Mouse (Mus musculus): Measurements from ENCODE around the gene Wdr31. TPM values are rescaled to one million over a fixed set of nuclear protein-coding genes. Genes with fewer than 3 reads are reported as not detected.
A peak's percentile ranks its signal among the peaks of the same experiment; 100 is the strongest.

The Wdr31 gene
- total and polyA plus RNA-seq, 2 experiments from 2014 or later = 13.1 to 25.9 TPM

- Histone ChIP-seq H3K4me2 (ENCODE audit: low read depth, low read length, poor library complexity, severe bottlenecking) (no peak overlapping the region), H3K9ac (replicated peaks; ENCODE audit: low read length, poor library complexity, severe bottlenecking) (no peak overlapping the region), H3K27ac (ENCODE audit: low read depth, low read length) (no peak overlapping the region), H3K9me3 (ENCODE audit: low read length) (no peaks in the 10 kb centered on the region), H3K27me3 (ENCODE audit: insufficient read depth, low read length) (no peaks in the 10 kb centered on the region), H3K4me3 (ENCODE audit: low read depth, low read length) (no peak overlapping the region), H3K4me1 (ENCODE audit: insufficient read depth, low read length) (no peaks in the 10 kb centered on the region), H3K36me3 (ENCODE audit: insufficient read depth, low read length) (peaks cover 24% of the 10 kb centered on the region)
- DNase-seq (ENCODE audit: low spot score) = peak; percentile 27
- TF ChIP-seq CTCF (IDR thresholded peaks at IDR 0.05) = peak; percentile 67
- 66% methylated on average over 5 of the region's 5 CpGs for WGBS
- ATAC-seq (ENCODE audit: low FRiP score) = peak; percentile 55; the same call in 1 of the 2 replicates
These were observed 15.7 kb downstream of the Wdr31 start for GRCm38 (mm10) chr4:62454995-62455394.

GRCm38 (mm10) chr4:62440986-62441385 is 29.7 kb downstream of the Wdr31 start:
- no peak overlapping the region for H3K27ac ChIP-seq (ENCODE audit: low read depth, low read length)
- TF ChIP-seq CTCF (IDR thresholded peaks at IDR 0.05) = no peak
- no peak overlapping the region for H3K4me3 ChIP-seq (ENCODE audit: low read depth, low read length)
- no peaks in the 10 kb centered on the region for H3K27me3 ChIP-seq (ENCODE audit: insufficient read depth, low read length)
- H3K9me3 ChIP-seq (ENCODE audit: low read length) = no peaks in the 10 kb centered on the region
- DNase-seq (ENCODE audit: low spot score) (no peak), ATAC-seq (ENCODE audit: low FRiP score) (no peak)
- no peak overlapping the region for H3K9ac ChIP-seq (replicated peaks; ENCODE audit: low read length, poor library complexity, severe bottlenecking)
- no peak overlapping the region for H3K4me2 ChIP-seq (ENCODE audit: low read depth, low read length, poor library complexity, severe bottlenecking)
- WGBS = 86% methylated on average over 4 of the region's 4 CpGs
- no peaks in the 10 kb centered on the region for H3K4me1 ChIP-seq (ENCODE audit: insufficient read depth, low read length)
- H3K36me3 ChIP-seq (ENCODE audit: insufficient read depth, low read length) = no peaks in the 10 kb centered on the region

- Histone ChIP-seq H3K9ac (replicated peaks; ENCODE audit: low read length, poor library complexity, severe bottlenecking) (no peak overlapping the region), H3K27me3 (ENCODE audit: insufficient read depth, low read length) (no peaks in the 10 kb centered on the region), H3K4me2 (ENCODE audit: low read depth, low read length, poor library complexity, severe bottlenecking) (no peak overlapping the region), H3K4me1 (ENCODE audit: insufficient read depth, low read length) (no peaks in the 10 kb centered on the region), H3K36me3 (ENCODE audit: insufficient read depth, low read length) (no peaks in the 10 kb centered on the region), H3K9me3 (ENCODE audit: low read length) (no peaks in the 10 kb centered on the region), H3K4me3 (ENCODE audit: low read depth, low read length) (no peak overlapping the region), H3K27ac (ENCODE audit: low read depth, low read length) (no peak overlapping the region)
- no peak for TF ChIP-seq CTCF (IDR thresholded peaks at IDR 0.05)
- ATAC-seq (ENCODE audit: low FRiP score) (no peak), DNase-seq (ENCODE audit: low spot score) (no peak)
- WGBS = 68% methylated on average over 4 of the region's 4 CpGs
These were observed 30.2 kb downstream of the Wdr31 start for GRCm38 (mm10) chr4:62440544-62440943.

GRCm38 (mm10) chr4:62439793-62440192 is 30.9 kb downstream of the Wdr31 start:
- no peak overlapping the region for H3K27ac ChIP-seq (ENCODE audit: low read depth, low read length)

GRCm38 (mm10) chr4:62437871-62438270 is 32.8 kb downstream of the Wdr31 start:
- H3K36me3 ChIP-seq (ENCODE audit: insufficient read depth, low read length) = no peaks in the 10 kb centered on the region
- H3K27ac ChIP-seq (ENCODE audit: low read depth, low read length) = no peak overlapping the region
- H3K9me3 ChIP-seq (ENCODE audit: low read length) = no peaks in the 10 kb centered on the region
- H3K9ac ChIP-seq (replicated peaks; ENCODE audit: low read length, poor library complexity, severe bottlenecking) = no peak overlapping the region
- WGBS = 87% methylated on average over 7 of the region's 7 CpGs
- no peak overlapping the region for H3K4me2 ChIP-seq (ENCODE audit: low read depth, low read length, poor library complexity, severe bottlenecking)
- no peak for TF ChIP-seq CTCF (IDR thresholded peaks at IDR 0.05)
- DNase-seq (ENCODE audit: low spot score) = no peak
- no peaks in the 10 kb centered on the region for H3K4me1 ChIP-seq (ENCODE audit: insufficient read depth, low read length)
- ATAC-seq (ENCODE audit: low FRiP score) = no peak
- no peaks in the 10 kb centered on the region for H3K27me3 ChIP-seq (ENCODE audit: insufficient read depth, low read length)
- H3K4me3 ChIP-seq (ENCODE audit: low read depth, low read length) = no peak overlapping the region

More at GRCm38 (mm10) chr4:62439793-62440192, 30.9 kb downstream of the Wdr31 start:
- Histone ChIP-seq H3K36me3 (ENCODE audit: insufficient read depth, low read length) (no peaks in the 10 kb centered on the region), H3K4me2 (ENCODE audit: low read depth, low read length, poor library complexity, severe bottlenecking) (no peak overlapping the region), H3K9ac (replicated peaks; ENCODE audit: low read length, poor library complexity, severe bottlenecking) (no peak overlapping the region), H3K9me3 (ENCODE audit: low read length) (no peaks in the 10 kb centered on the region), H3K4me3 (ENCODE audit: low read depth, low read length) (no peak overlapping the region), H3K27me3 (ENCODE audit: insufficient read depth, low read length) (no peaks in the 10 kb centered on the region), H3K4me1 (ENCODE audit: insufficient read depth, low read length) (no peaks in the 10 kb centered on the region)
- ATAC-seq (ENCODE audit: low FRiP score) (no peak), DNase-seq (ENCODE audit: low spot score) (no peak)
- 67% methylated on average over 4 of the region's 4 CpGs for WGBS
- TF ChIP-seq CTCF (IDR thresholded peaks at IDR 0.05) = no peak

GRCm38 (mm10) chr4:62437256-62437778 is 33.4 kb downstream of the Wdr31 start:
- Histone ChIP-seq H3K9ac (replicated peaks; ENCODE audit: low read length, poor library complexity, severe bottlenecking) (no peak overlapping the region), H3K9me3 (ENCODE audit: low read length) (no peaks in the 10 kb centered on the region), H3K4me3 (ENCODE audit: low read depth, low read length) (no peak overlapping the region), H3K4me2 (ENCODE audit: low read depth, low read length, poor library complexity, severe bottlenecking) (no peak overlapping the region), H3K36me3 (ENCODE audit: insufficient read depth, low read length) (no peaks in the 10 kb centered on the region), H3K4me1 (ENCODE audit: insufficient read depth, low read length) (no peaks in the 10 kb centered on the region), H3K27me3 (ENCODE audit: insufficient read depth, low read length) (no peaks in the 10 kb centered on the region), H3K27ac (ENCODE audit: low read depth, low read length) (no peak overlapping the region)
- WGBS = 90% methylated on average over 3 of the region's 3 CpGs
- DNase-seq (ENCODE audit: low spot score) = no peak
- ATAC-seq (ENCODE audit: low FRiP score) = no peak
- no peak for TF ChIP-seq CTCF (IDR thresholded peaks at IDR 0.05)
